Comparison of ENCODE assay signal across 8 mouse cellular contexts in genomic region chr3:87996971-87997614, GRCm38 (mm10). TPM values are rescaled to one million over a fixed set of nuclear protein-coding genes. Genes with fewer than 3 reads are reported as not detected.
DNase-seq lines count a peak whose midpoint lies in the region; ATAC-seq and TF ChIP-seq lines count a peak whose summit lies in the region.

No protein-coding gene starts in this region.

- no peak overlapping the region for H3K27ac ChIP-seq in neural tube, embryonic 11.5 days (ENCODE audit: low read depth, low read length)
- no peak overlapping the region for H3K27ac ChIP-seq in embryonic fibroblast, embryonic 13.5 days (ENCODE audit: insufficient read depth, low read length)
- H3K27ac ChIP-seq in intestine, postnatal 0 days (ENCODE audit: low read depth, low read length), result no peak overlapping the region

- under 1% methylated on average over 48 of the region's 49 CpGs for WGBS in neural tube, embryonic 11.5 days
- WGBS in intestine, postnatal 0 days, result 2% methylated on average over 49 of the region's 49 CpGs

- no peaks in the 10 kb centered on the region for H3K36me3 ChIP-seq in neural tube, embryonic 11.5 days (ENCODE audit: control insufficient read depth, insufficient read depth, low read length)
- no peaks in the 10 kb centered on the region for H3K36me3 ChIP-seq in intestine, postnatal 0 days (ENCODE audit: control insufficient read depth, insufficient read depth)

- no peak for DNase-seq in neural tube, embryonic 11.5 days (ENCODE audit: low spot score)
- DNase-seq in neural tube, embryonic 10.5 days (ENCODE audit: extremely low spot score, low spot score), result no peak
- DNase-seq in lung, postnatal 36 days, result peak; percentile 30
- DNase-seq in gastrocnemius, postnatal 25 days, result no peak
- DNase-seq in spleen, postnatal 10 days (ENCODE audit: low spot score in 2 of 2), result no peak
- no peak for DNase-seq in right cerebral cortex, postnatal 14 days

- H3K4me3 ChIP-seq in neural tube, embryonic 11.5 days (ENCODE audit: low read depth, low read length), result peak overlapping the region; percentile 29
- peak overlapping the region; percentile 9 for H3K4me3 ChIP-seq in embryonic fibroblast, embryonic 13.5 days (ENCODE audit: insufficient read depth, low read length)
- peak overlapping the region; percentile 35 for H3K4me3 ChIP-seq in intestine, postnatal 0 days (ENCODE audit: low read depth, low read length)

- no peak for TF ChIP-seq CTCF in embryonic fibroblast, embryonic 13.5 days (IDR thresholded peaks at IDR 0.05; ENCODE audit: borderline replicate concordance, insufficient read depth, low read length)
- no peak for TF ChIP-seq CTCF in intestine, postnatal 0 days (IDR thresholded peaks at IDR 0.05; ENCODE audit: low read depth)

- peak overlapping the region; percentile 64 for H3K4me2 ChIP-seq in neural tube, embryonic 11.5 days (ENCODE audit: low read depth)
- peak overlapping the region; percentile 59 for H3K4me2 ChIP-seq in intestine, postnatal 0 days (replicated peaks; ENCODE audit: low read depth)

- H3K9me3 ChIP-seq in neural tube, embryonic 11.5 days (ENCODE audit: control insufficient read depth, low read length), result no peaks in the 10 kb centered on the region
- H3K9me3 ChIP-seq in intestine, postnatal 0 days (ENCODE audit: control insufficient read depth), result no peaks in the 10 kb centered on the region

- peaks cover 87% of the 10 kb centered on the region for H3K27me3 ChIP-seq in neural tube, embryonic 11.5 days (ENCODE audit: control insufficient read depth, insufficient read depth, low read length)
- H3K27me3 ChIP-seq in intestine, postnatal 0 days (replicated peaks; ENCODE audit: control insufficient read depth, insufficient read depth, low read length), result peaks cover 93% of the 10 kb centered on the region

- peaks cover 11% of the 10 kb centered on the region for H3K4me1 ChIP-seq in neural tube, embryonic 11.5 days (ENCODE audit: control insufficient read depth, insufficient read depth, low read length)
- no peaks in the 10 kb centered on the region for H3K4me1 ChIP-seq in embryonic fibroblast, embryonic 13.5 days (ENCODE audit: control insufficient read depth, insufficient read depth, low read length)
- peaks cover 4% of the 10 kb centered on the region; the same call in 1 of the 2 replicates for H3K4me1 ChIP-seq in intestine, postnatal 0 days (replicated peaks; ENCODE audit: control insufficient read depth, insufficient read depth, low read length)

- no peak for ATAC-seq in neural tube, embryonic 11.5 days (ENCODE audit: insufficient read depth, low FRiP score, low TSS enrichment)
- 0 out of 2 replicates have a peak, but pooled peaks have one; percentile 14 for ATAC-seq in intestine, postnatal 0 days

- TF ChIP-seq POLR2A in embryonic fibroblast, embryonic 13.5 days (IDR thresholded peaks at IDR 0.05; ENCODE audit: low read depth, low read length), result no peak

- H3K9ac ChIP-seq in neural tube, embryonic 11.5 days (ENCODE audit: low read length), result peak overlapping the region; percentile 22; the same call in 1 of the 2 replicates
- no peak overlapping the region for H3K9ac ChIP-seq in intestine, postnatal 0 days (ENCODE audit: low read depth, low read length)

RNA-seq across cellular contexts. Expression of gene Bcan, which starts 2.9 kb away (rescaled TPM):
- 0.31 and 0.72 TPM in 2 replicates for polyA plus RNA-seq in neural tube, embryonic 11.5 days (2014; fragmentation: Nextera tagmentation; extraction: Ambion mirVana)
- 0.61 TPM in 1 of 2 replicates, not detected in the other for polyA plus RNA-seq in embryonic fibroblast, embryonic 13.5 days (2011; ENCODE audit: insufficient read length, low read depth, missing spikeins)
- polyA plus RNA-seq in intestine, postnatal 0 days (2015; fragmentation: Nextera tagmentation; extraction: Ambion mirVana), result 0.17 and 0.24 TPM in 2 replicates
- not detected for total RNA-seq in gastrocnemius, postnatal 25 days (2021)

RNA-seq across cellular contexts. Expression of gene Nes, which starts 26.2 kb away (rescaled TPM):
- 59.5 and 60.2 TPM in 2 replicates for polyA plus RNA-seq in neural tube, embryonic 11.5 days (2014; fragmentation: Nextera tagmentation; extraction: Ambion mirVana)
- 25.7 and 71.2 TPM in 2 replicates for polyA plus RNA-seq in embryonic fibroblast, embryonic 13.5 days (2011; ENCODE audit: insufficient read length, low read depth, missing spikeins)
- polyA plus RNA-seq in intestine, postnatal 0 days (2015; fragmentation: Nextera tagmentation; extraction: Ambion mirVana), result 9.2 and 9.5 TPM in 2 replicates
- total RNA-seq in gastrocnemius, postnatal 25 days (2021), result 10 to 100 TPM; 21.0 to 22.0 TPM

RNA-seq across cellular contexts. Expression of gene Hapln2, which starts 30.3 kb away (rescaled TPM):
- 0.14 TPM in 1 of 2 replicates, not detected in the other for polyA plus RNA-seq in neural tube, embryonic 11.5 days (2014; fragmentation: Nextera tagmentation; extraction: Ambion mirVana)
- not detected in 2 replicates for polyA plus RNA-seq in embryonic fibroblast, embryonic 13.5 days (2011; ENCODE audit: insufficient read length, low read depth, missing spikeins)
- not detected in 2 replicates for polyA plus RNA-seq in intestine, postnatal 0 days (2015; fragmentation: Nextera tagmentation; extraction: Ambion mirVana)
- not detected for total RNA-seq in gastrocnemius, postnatal 25 days (2021)

RNA-seq across cellular contexts. Expression of gene Gpatch4, which starts 45.8 kb away (rescaled TPM):
- polyA plus RNA-seq in neural tube, embryonic 11.5 days (2014; fragmentation: Nextera tagmentation; extraction: Ambion mirVana), result 32.5 and 34.2 TPM in 2 replicates
- 20.1 and 23.3 TPM in 2 replicates for polyA plus RNA-seq in embryonic fibroblast, embryonic 13.5 days (2011; ENCODE audit: insufficient read length, low read depth, missing spikeins)
- polyA plus RNA-seq in intestine, postnatal 0 days (2015; fragmentation: Nextera tagmentation; extraction: Ambion mirVana), result 13.6 and 16.8 TPM in 2 replicates
- total RNA-seq in gastrocnemius, postnatal 25 days (2021), result 10 to 100 TPM; 13.1 to 16.7 TPM

RNA-seq across cellular contexts. Expression of gene Crabp2, which starts 48.6 kb away (rescaled TPM):
- 565 and 607 TPM in 2 replicates for polyA plus RNA-seq in neural tube, embryonic 11.5 days (2014; fragmentation: Nextera tagmentation; extraction: Ambion mirVana)
- polyA plus RNA-seq in embryonic fibroblast, embryonic 13.5 days (2011; ENCODE audit: insufficient read length, low read depth, missing spikeins), result 80.0 and 99.8 TPM in 2 replicates
- 0.81 and 1.9 TPM in 2 replicates for polyA plus RNA-seq in intestine, postnatal 0 days (2015; fragmentation: Nextera tagmentation; extraction: Ambion mirVana)
- total RNA-seq in gastrocnemius, postnatal 25 days (2021), result under 1 TPM in 1 of 2 experiments, not detected in 1; 0.31 TPM
